Mouse (Mus musculus) midbrain, embryonic 10.5 days (tissue): Measurements from ENCODE around the gene Cacna1b. TPM values are rescaled to one million over a fixed set of nuclear protein-coding genes. Genes with fewer than 3 reads are reported as not detected.

Experiments used
- DNase-seq: peaks from one replicate; pipeline ENCODE4 v3.0.0-alpha.2; 2017; ENCODE audit warnings: low spot score
- H3K27ac ChIP-seq: fragments of 300-500 bp; sonication (generic); replicated peaks from 2 replicates; pipeline ENCODE4 v1.5.1; 2016; ENCODE audit warnings: mild to moderate bottlenecking
- H3K27me3 ChIP-seq: fragments of 300-500 bp; sonication (generic); 2 replicates; pipeline ENCODE4 v1.6.1; 2016; ENCODE audit warnings: low read depth, mild to moderate bottlenecking; ENCODE audit not compliant: poor library complexity, severe bottlenecking
- H3K36me3 ChIP-seq: fragments of 300-500 bp; sonication (generic); 2 replicates; pipeline ENCODE4 v1.6.1; 2016; ENCODE audit warnings: mild to moderate bottlenecking, moderate library complexity
- H3K4me1 ChIP-seq: fragments of 300-500 bp; sonication (generic); 2 replicates; pipeline ENCODE4 v1.6.1; 2016
- H3K4me3 ChIP-seq: fragments of 300-500 bp; sonication (generic); 2 replicates; pipeline ENCODE4 v1.5.1; 2016; ENCODE audit warnings: mild to moderate bottlenecking, moderate library complexity
- H3K9me3 ChIP-seq: fragments of 300-500 bp; sonication (generic); replicated peaks from 2 replicates; pipeline ENCODE4 v1.6.1; 2016; ENCODE audit warnings: mild to moderate bottlenecking
- WGBS: fragments of 180-500 bp; shearing (Covaris S2); methylation state at CpG from one replicate; pipeline ENCODE4 v1.1.7; 2016; 5-methylcytosine and 5-hydroxymethylcytosine counted together
- polyA plus RNA-seq: library from polyadenylated mRNA; unstranded; fragments of >200 nt; fragmentation: Nextera tagmentation; extraction: Ambion mirVana; gene quantifications from 2 replicates; pipeline ENCODE4 v1.2.1, GENCODE M21; 2016

Cacna1b gene
- polyA plus RNA-seq, 1 experiment from 2014 or later, result 1.6 TPM

- WGBS, result 92% methylated on average over 3 of the region's 3 CpGs
- no peak for DNase-seq
- Histone ChIP-seq H3K36me3 (no peaks in the 10 kb centered on the region), H3K27me3 (peaks cover 36% of the 10 kb centered on the region), H3K4me3 (no peak overlapping the region), H3K4me1 (peaks cover 9% of the 10 kb centered on the region), H3K9me3 (no peaks in the 10 kb centered on the region), H3K27ac (no peak overlapping the region)
Measured at GRCm38 (mm10) chr2:24677629-24678028, 85.3 kb downstream of the Cacna1b start.

GRCm38 (mm10) chr2:24674432-24675006 lies 88.4 kb downstream of the Cacna1b start:
- peaks cover 8% of the 10 kb centered on the region for H3K4me1 ChIP-seq
- no peaks in the 10 kb centered on the region for H3K36me3 ChIP-seq
- H3K27ac ChIP-seq, result no peak overlapping the region
- no peaks in the 10 kb centered on the region for H3K9me3 ChIP-seq
- peaks cover 21% of the 10 kb centered on the region for H3K27me3 ChIP-seq
- H3K4me3 ChIP-seq, result no peak overlapping the region
- DNase-seq, result no peak
- WGBS, result 88% methylated on average over 6 of the region's 6 CpGs

GRCm38 (mm10) chr2:24668598-24668997 lies 94.4 kb downstream of the Cacna1b start:
- Histone ChIP-seq H3K27ac (no peak overlapping the region), H3K9me3 (no peaks in the 10 kb centered on the region), H3K4me1 (peaks cover 12% of the 10 kb centered on the region), H3K4me3 (no peak overlapping the region), H3K27me3 (no peaks in the 10 kb centered on the region), H3K36me3 (no peaks in the 10 kb centered on the region)
- 93% methylated on average over 5 of the region's 5 CpGs for WGBS
- no peak for DNase-seq

- 20% methylated on average over 9 of the region's 9 CpGs for WGBS
- H3K27me3 ChIP-seq, result no peaks in the 10 kb centered on the region
- 0 out of 2 replicates have a peak overlapping the region, but pooled peaks have one; percentile 11 for H3K4me3 ChIP-seq
- H3K4me1 ChIP-seq, result peaks cover 12% of the 10 kb centered on the region
- H3K36me3 ChIP-seq, result no peaks in the 10 kb centered on the region
- DNase-seq, result peak; percentile 64
- H3K27ac ChIP-seq, result peak overlapping the region; percentile 39
- no peaks in the 10 kb centered on the region for H3K9me3 ChIP-seq
Measured at GRCm38 (mm10) chr2:24664678-24665257, 98.2 kb downstream of the Cacna1b start.

DNA sequence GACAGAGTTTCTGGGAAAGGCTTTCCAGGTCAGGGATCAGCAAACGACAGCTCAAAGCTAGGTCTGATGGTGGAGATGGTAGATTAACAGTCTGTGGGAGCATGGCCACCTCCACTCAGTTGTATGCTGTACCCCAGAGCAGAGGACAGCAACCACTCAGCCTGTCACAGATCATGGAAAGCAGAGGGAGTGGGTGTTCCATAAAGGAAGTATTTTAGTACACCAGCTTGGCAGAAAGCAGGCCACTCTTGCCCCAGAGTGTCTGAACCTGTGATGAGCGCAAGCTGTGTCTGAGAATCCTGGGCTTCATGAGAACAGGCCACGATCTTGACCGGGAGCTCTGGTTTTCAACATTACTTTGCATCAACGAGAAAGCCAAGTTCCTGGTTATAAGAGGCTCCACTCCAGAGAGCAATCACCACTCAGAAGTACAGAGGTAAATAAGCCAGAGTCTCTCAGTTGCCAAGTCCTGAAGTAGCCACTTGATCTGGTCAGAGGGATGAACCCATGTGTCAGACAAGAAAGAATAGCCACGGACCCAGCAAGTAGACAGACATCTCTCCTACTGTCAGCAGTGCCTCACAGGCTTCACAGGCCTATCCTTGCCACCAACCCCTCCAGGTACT lies 103.7 kb downstream of the Cacna1b start:
- no peak overlapping the region for H3K4me3 ChIP-seq
- no peak overlapping the region for H3K27ac ChIP-seq
- H3K9me3 ChIP-seq, result no peaks in the 10 kb centered on the region
- H3K4me1 ChIP-seq, result peaks cover 6% of the 10 kb centered on the region; the same call in 1 of the 2 replicates
- H3K36me3 ChIP-seq, result no peaks in the 10 kb centered on the region
- 87% methylated on average over 6 of the region's 6 CpGs for WGBS
- H3K27me3 ChIP-seq, result no peaks in the 10 kb centered on the region
- DNase-seq, result no peak

GRCm38 (mm10) chr2:24648503-24648902 lies 114.4 kb downstream of the Cacna1b start:
- Histone ChIP-seq H3K27ac (no peak overlapping the region), H3K4me1 (no peaks in the 10 kb centered on the region), H3K27me3 (no peaks in the 10 kb centered on the region), H3K9me3 (no peaks in the 10 kb centered on the region), H3K4me3 (no peak overlapping the region), H3K36me3 (peaks cover 7% of the 10 kb centered on the region; the same call in 1 of the 2 replicates)
- DNase-seq, result no peak
- 82% methylated on average over 6 of the region's 6 CpGs for WGBS

DNA sequence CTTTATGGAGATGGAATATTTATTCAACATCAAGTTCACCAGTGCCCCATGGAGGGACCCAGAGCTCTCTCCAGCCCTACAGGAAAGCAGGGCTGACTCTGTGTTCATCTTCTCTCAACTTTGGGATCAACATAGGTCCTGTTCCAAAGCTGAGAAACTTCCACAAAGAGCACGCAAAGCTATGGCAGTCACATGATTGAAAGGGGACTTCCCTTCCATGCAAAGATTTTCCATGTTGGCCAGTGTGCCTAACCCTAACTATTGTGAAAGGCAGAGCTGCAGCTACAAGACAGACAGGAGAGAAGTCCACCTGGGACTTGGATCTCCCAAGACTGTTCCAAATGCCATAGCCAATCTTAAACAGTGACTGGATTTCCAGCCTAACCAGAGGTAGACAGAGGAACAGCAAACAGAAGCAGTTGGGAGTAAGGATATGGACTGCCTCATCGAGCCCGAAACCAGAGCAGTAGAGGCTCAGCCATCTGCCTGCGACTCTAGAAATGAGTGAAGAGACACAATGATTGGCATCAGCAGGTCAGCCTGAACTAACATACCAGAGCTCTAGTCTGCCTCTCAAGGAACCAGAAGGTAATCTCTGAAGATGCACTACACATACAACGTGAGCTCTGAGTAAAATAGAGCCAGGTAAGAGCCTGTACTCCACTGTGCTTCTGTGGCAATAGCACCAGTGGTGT lies 116.4 kb downstream of the Cacna1b start:
- no peaks in the 10 kb centered on the region for H3K9me3 ChIP-seq
- no peak for DNase-seq

GRCm38 (mm10) chr2:24642834-24643233 lies 120.1 kb downstream of the Cacna1b start:
- H3K27ac ChIP-seq, result no peak overlapping the region
- H3K9me3 ChIP-seq, result no peaks in the 10 kb centered on the region
- no peaks in the 10 kb centered on the region for H3K36me3 ChIP-seq
- peaks cover 20% of the 10 kb centered on the region for H3K4me1 ChIP-seq
- H3K4me3 ChIP-seq, result no peak overlapping the region
- 89% methylated on average over 7 of the region's 7 CpGs for WGBS
- DNase-seq, result no peak
- no peaks in the 10 kb centered on the region for H3K27me3 ChIP-seq

More for the DNA sequence above, 116.4 kb downstream of the Cacna1b start:
- no peak overlapping the region for H3K27ac ChIP-seq
- H3K36me3 ChIP-seq, result peaks cover 7% of the 10 kb centered on the region; the same call in 1 of the 2 replicates
- H3K4me1 ChIP-seq, result no peaks in the 10 kb centered on the region
- 91% methylated on average over 5 of the region's 5 CpGs for WGBS
- no peaks in the 10 kb centered on the region for H3K27me3 ChIP-seq
- no peak overlapping the region for H3K4me3 ChIP-seq

DNA sequence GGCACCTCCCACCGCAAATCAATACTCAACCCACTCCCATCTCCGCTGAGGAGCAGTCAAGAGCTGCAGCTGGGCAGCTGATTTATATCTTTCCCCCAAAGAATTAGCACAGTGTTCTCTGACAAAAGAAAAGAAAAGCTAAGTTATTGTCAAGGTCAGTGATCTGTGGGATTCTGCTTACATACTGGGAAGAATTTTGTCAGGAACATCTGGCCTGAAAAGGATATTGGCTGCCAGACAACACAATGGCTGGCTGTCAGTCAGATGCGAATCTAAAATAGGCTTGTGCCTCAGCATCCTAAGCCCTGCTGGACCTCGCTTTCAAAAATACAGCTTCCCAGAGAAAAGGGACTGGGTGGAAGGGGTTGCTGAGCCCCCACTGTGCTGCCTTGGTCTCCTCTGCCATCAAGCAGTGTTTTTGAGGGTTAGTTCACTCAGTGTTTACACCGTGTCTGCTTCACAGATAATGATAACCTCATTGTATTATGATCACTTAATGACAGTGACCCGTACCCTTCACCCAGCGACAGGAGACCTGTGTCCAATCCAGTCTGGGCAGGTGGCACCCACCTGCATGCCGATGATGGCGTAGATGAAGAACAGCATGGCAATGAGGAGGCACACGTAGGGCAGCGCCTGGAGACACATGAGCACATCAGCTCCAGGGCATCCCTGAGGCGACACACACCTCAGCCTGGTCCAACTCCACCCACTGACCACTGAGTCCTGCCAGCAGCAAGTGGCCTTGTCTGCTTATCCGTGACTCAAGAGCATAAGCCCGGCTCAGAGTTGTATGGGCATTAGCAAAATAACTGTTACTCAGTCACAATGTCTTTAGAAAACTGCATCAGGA lies 124.6 kb downstream of the Cacna1b start:
- H3K4me3 ChIP-seq, result no peak overlapping the region
- no peaks in the 10 kb centered on the region for H3K27me3 ChIP-seq
- H3K36me3 ChIP-seq, result no peaks in the 10 kb centered on the region
- 72% methylated on average over 14 of the region's 14 CpGs for WGBS
- peak overlapping the region; percentile 64 for H3K27ac ChIP-seq
- H3K4me1 ChIP-seq, result peaks cover 27% of the 10 kb centered on the region
- no peaks in the 10 kb centered on the region for H3K9me3 ChIP-seq
- DNase-seq, result peak; percentile 18

- WGBS, result 92% methylated on average over 6 of the region's 6 CpGs
- H3K4me1 ChIP-seq, result peaks cover 15% of the 10 kb centered on the region
- no peaks in the 10 kb centered on the region for H3K9me3 ChIP-seq
- no peaks in the 10 kb centered on the region for H3K36me3 ChIP-seq
- H3K27me3 ChIP-seq, result no peaks in the 10 kb centered on the region
- H3K27ac ChIP-seq, result no peak overlapping the region
- H3K4me3 ChIP-seq, result no peak overlapping the region
- DNase-seq, result no peak
Measured at GRCm38 (mm10) chr2:24633645-24634044, 129.3 kb downstream of the Cacna1b start.

- WGBS, result 82% methylated on average over 4 of the region's 4 CpGs
- no peak for DNase-seq
- Histone ChIP-seq H3K27ac (no peak overlapping the region), H3K27me3 (no peaks in the 10 kb centered on the region), H3K36me3 (no peaks in the 10 kb centered on the region), H3K9me3 (no peaks in the 10 kb centered on the region), H3K4me3 (no peak overlapping the region), H3K4me1 (no peaks in the 10 kb centered on the region)
Measured at GRCm38 (mm10) chr2:24617141-24617540, 145.8 kb downstream of the Cacna1b start.

DNA sequence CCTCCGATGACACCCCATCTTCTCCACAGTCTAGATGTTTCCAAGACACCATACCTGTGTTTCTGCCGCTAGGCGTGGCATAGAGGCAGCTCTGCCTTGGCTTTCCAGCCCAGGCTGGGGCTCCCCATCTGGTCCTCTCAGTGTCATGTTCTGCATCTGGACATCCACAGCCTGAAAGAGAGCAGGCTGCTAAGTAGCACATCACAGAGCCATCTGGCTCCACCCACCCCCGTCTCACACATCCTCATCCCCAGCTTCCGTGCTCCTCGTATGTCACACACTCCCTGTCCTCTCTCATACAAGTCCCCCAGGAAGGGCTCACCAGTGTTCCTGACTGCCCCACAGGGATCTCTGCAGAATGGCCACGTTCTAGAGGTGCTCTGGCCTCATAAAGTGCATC lies 153.2 kb downstream of the Cacna1b start:
- 86% methylated on average over 7 of the region's 7 CpGs for WGBS
- H3K27ac ChIP-seq, result no peak overlapping the region
- DNase-seq, result no peak

More for the DNA sequence above, 153.2 kb downstream of the Cacna1b start:
- Histone ChIP-seq H3K9me3 (no peaks in the 10 kb centered on the region), H3K27me3 (peaks cover 27% of the 10 kb centered on the region), H3K4me1 (peaks cover 19% of the 10 kb centered on the region), H3K4me3 (no peak overlapping the region), H3K36me3 (no peaks in the 10 kb centered on the region)
